Mouse (Mus musculus) urinary bladder, postnatal 0 days (tissue): ENCODE data around the gene Ankrd60. TPM values are rescaled to one million over a fixed set of nuclear protein-coding genes. Genes with fewer than 3 reads are reported as not detected.

Experiments used
- polyA plus RNA-seq: library from polyadenylated mRNA; unstranded; fragments of >200 nt; fragmentation: Nextera tagmentation; extraction: Ambion mirVana; gene quantifications from 2 replicates; pipeline ENCODE4 v1.2.1, GENCODE M21; 2015

The Ankrd60 gene
- not detected in 2 replicates for polyA plus RNA-seq

GRCm38 (mm10) chr2:173577669-173578557 is at the start of gene Ankrd60:
Ankrd60 (minus strand) TSS chr2:173578365.

GRCm38 (mm10) chr2:173522376-173522775 is 55.8 kb downstream of the Ankrd60 start, which contains the start of gene 1700021F07Rik:
1700021F07Rik (plus strand) TSS chr2:173522586.

Other genes starting within 250 kb of the Ankrd60 start
- not detected in 2 replicates for gene 1700021F07Rik, start 55.8 kb downstream of the Ankrd60 start, polyA plus RNA-seq
- 42.3 and 58.9 TPM in 2 replicates for gene Rab22a, start 81.4 kb upstream of the Ankrd60 start, polyA plus RNA-seq
- gene 1700010B08Rik, start 141.1 kb upstream of the Ankrd60 start, polyA plus RNA-seq = 0.18 TPM in 1 of 2 replicates, not detected in the other
- gene Vapb, start 159.1 kb upstream of the Ankrd60 start, polyA plus RNA-seq = 24.4 and 30.3 TPM in 2 replicates